Mouse (Mus musculus): ENCODE results near the gene Ccdc146. TPM values are rescaled to one million over a fixed set of nuclear protein-coding genes. Genes with fewer than 3 reads are reported as not detected.

Gene Ccdc146
- polyA plus RNA-seq, 1 experiment from 2014 or later, result 0.06 TPM

Other genes with a start within 250 kb of the Ccdc146 start
- gene Gsap, start 238.4 kb downstream of the Ccdc146 start, polyA plus RNA-seq (2016; fragmentation: Nextera tagmentation; extraction: Ambion mirVana), result 3.8 and 4.9 TPM in 2 replicates
- gene Fgl2, start 52.0 kb downstream of the Ccdc146 start, polyA plus RNA-seq (2016; fragmentation: Nextera tagmentation; extraction: Ambion mirVana), result 0.66 and 0.84 TPM in 2 replicates
- gene Fam185a, start 281 bp upstream of the Ccdc146 start, polyA plus RNA-seq (2016; fragmentation: Nextera tagmentation; extraction: Ambion mirVana), result 5.5 and 5.7 TPM in 2 replicates
- gene Lrrc17, start 118.9 kb upstream of the Ccdc146 start, polyA plus RNA-seq (2016; fragmentation: Nextera tagmentation; extraction: Ambion mirVana), result 51.3 and 61.0 TPM in 2 replicates
- gene Fbxl13, start 221.0 kb upstream of the Ccdc146 start, polyA plus RNA-seq (2016; fragmentation: Nextera tagmentation; extraction: Ambion mirVana), result 0.13 and 0.26 TPM in 2 replicates
- gene Armc10, start 221.1 kb upstream of the Ccdc146 start, polyA plus RNA-seq (2016; fragmentation: Nextera tagmentation; extraction: Ambion mirVana), result 60.9 and 62.0 TPM in 2 replicates

Measured in limb, embryonic 12.5 days (tissue).